Mouse (Mus musculus): ENCODE measurements around the gene Igfals.

- TF ChIP-seq GATA1 (IDR thresholded peaks at IDR 0.05; ENCODE audit: low read length) = no peak
- TF ChIP-seq TAL1 (IDR thresholded peaks at IDR 0.05; ENCODE audit: low read length) = no peak
Observed at GRCm38 (mm10) chr17:24817503-24817902, 48.3 kb upstream of the Igfals start.
